Mouse (Mus musculus): ENCODE measurements at regions not wholly inside any gene's neighbourhood (a gene's known extent, or its start where the extent isn't known, plus 50 kb on each side); places are given as distances from the start of the nearest gene placed in this dataset.

DNA sequence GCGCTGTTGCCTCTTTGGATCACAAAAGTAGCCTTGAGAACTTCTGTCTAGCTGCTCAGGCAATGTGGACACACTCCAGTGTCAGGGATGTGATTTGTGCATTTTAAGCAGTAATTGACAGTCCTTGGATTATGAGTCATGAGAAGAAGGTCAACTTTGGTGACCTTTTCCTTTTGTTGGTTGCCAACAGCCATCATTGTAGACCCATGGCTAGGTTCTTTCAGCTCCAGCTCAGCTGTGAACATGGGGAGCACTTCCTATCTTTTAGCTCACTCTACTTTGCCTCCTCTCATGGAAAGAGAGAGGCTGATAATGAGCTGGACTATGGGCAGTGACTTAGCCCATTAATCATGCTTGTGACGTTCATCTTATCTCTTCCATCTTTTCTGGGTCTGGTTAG, 602.8 kb downstream of the Ets1 start:
- Histone ChIP-seq H3K9me3 (ENCODE audit: control insufficient read depth, low read length) (no peaks in the 10 kb centered on the region), H3K27me3 (ENCODE audit: control insufficient read depth, insufficient read depth, low read length) (no peaks in the 10 kb centered on the region), H3K4me3 (ENCODE audit: low read depth, low read length) (no peak overlapping the region), H3K27ac (ENCODE audit: low read depth, low read length) (no peak overlapping the region), H3K36me3 (ENCODE audit: control insufficient read depth, insufficient read depth, low read length) (no peaks in the 10 kb centered on the region), H3K4me1 (ENCODE audit: control insufficient read depth, insufficient read depth, low read length) (0 out of 2 replicates have a peak, but pooled peaks cover under 1% of the 10 kb centered on the region), H3K4me2 (no peak overlapping the region), H3K9ac (ENCODE audit: low read length) (no peak overlapping the region)
- WGBS: 89% methylated on average over 2 of the region's 2 CpGs
- DNase-seq (ENCODE audit: low spot score, missing footprints) (peak; percentile 65), ATAC-seq (ENCODE audit: low FRiP score) (no peak)

DNA sequence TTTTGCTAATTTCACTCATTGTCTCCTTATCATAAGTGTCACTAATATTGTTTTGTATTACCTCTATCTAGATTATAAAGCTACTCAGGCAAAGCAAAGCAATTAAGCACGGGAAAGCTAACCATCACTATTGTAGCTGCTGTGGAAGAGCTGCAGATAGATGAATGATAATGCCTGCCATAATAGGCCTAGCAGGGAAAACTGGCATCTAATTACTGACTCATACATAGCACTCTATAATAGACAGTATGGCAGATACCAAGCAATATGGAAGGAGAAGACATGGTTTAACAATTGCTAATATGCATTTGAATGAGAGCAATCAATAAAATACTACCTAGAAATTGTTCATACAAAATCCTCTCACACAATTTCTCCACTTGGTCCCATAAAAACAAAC, 604.5 kb downstream of the Ets1 start:
- WGBS: 64% methylated on average over 1 of the region's 1 CpGs
- ATAC-seq (ENCODE audit: low FRiP score): no peak
- no peak overlapping the region for H3K9ac ChIP-seq (ENCODE audit: low read length)
- H3K36me3 ChIP-seq (ENCODE audit: control insufficient read depth, insufficient read depth, low read length): no peaks in the 10 kb centered on the region
- H3K9me3 ChIP-seq (ENCODE audit: control insufficient read depth, low read length): no peaks in the 10 kb centered on the region
- H3K4me2 ChIP-seq: no peak overlapping the region
- no peaks in the 10 kb centered on the region for H3K4me1 ChIP-seq (ENCODE audit: control insufficient read depth, insufficient read depth, low read length)
- DNase-seq (ENCODE audit: low spot score, missing footprints): no peak
- no peak overlapping the region for H3K27ac ChIP-seq (ENCODE audit: low read depth, low read length)
- H3K4me3 ChIP-seq (ENCODE audit: low read depth, low read length): no peak overlapping the region
- H3K27me3 ChIP-seq (ENCODE audit: control insufficient read depth, insufficient read depth, low read length): no peaks in the 10 kb centered on the region

DNA sequence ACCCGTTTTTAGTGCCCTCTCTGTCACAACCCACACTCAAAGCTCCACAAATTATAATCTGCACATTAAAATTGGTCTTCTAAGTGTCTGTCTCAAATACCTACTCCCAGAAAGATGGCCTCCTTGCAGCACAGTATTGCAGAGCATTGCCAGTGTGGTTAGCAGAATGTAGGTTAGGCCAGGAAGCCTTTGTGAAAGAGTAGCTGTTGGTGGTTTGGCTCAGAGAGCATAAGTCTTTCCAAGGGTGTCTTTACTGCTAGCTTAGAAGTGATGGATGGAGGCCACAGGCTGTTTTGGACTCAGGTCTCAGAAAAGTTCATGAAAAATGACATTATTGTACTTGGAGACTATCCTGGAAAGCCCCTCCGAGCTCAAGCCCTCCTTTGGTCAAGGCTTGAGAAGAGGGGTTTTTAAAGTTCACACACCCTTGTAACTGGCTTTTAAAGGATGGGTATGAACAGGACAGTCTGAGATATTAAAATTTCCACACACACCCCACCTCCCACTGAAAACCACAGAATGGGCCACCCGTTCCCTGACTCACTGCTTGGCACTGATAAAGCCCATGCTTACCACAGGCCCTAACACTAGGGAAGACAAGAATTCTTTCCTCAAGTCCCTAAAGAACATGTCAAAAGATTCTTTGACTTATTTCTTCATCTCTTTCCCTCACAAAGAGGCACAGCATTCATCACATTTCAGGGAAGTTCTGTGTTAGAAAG, 605.1 kb downstream of the Ets1 start:
- H3K27me3 ChIP-seq (ENCODE audit: control insufficient read depth, insufficient read depth, low read length): no peaks in the 10 kb centered on the region
- no peak overlapping the region for H3K27ac ChIP-seq (ENCODE audit: low read depth, low read length)
- WGBS: 91% methylated on average over 3 of the region's 3 CpGs
- no peak overlapping the region for H3K9ac ChIP-seq (ENCODE audit: low read length)
- no peak for ATAC-seq (ENCODE audit: low FRiP score)
- H3K4me1 ChIP-seq (ENCODE audit: control insufficient read depth, insufficient read depth, low read length): no peaks in the 10 kb centered on the region
- H3K4me3 ChIP-seq (ENCODE audit: low read depth, low read length): no peak overlapping the region
- no peaks in the 10 kb centered on the region for H3K9me3 ChIP-seq (ENCODE audit: control insufficient read depth, low read length)
- H3K4me2 ChIP-seq: no peak overlapping the region
- DNase-seq (ENCODE audit: low spot score, missing footprints): no peak
- H3K36me3 ChIP-seq (ENCODE audit: control insufficient read depth, insufficient read depth, low read length): no peaks in the 10 kb centered on the region

DNA sequence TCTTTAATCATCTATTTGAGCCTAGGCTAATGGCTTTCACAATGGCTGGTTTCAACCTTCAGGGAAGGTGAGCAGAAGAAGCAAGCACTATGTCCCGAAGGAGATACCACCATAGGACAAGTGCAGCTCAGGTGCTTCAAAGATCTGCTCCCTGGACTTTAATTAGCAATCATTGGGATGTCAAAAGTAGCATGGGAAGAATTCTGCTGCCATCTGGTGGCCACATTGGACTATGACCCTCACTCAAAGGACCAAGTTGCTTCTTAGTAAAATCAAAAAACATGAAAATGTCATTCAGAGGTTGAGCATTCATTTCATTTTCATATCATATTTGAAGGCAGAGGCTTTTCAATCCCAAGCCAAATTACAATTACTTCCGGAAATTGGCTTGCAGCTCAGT, 610.9 kb downstream of the Ets1 start:
- Histone ChIP-seq H3K27ac (ENCODE audit: low read depth, low read length) (no peak overlapping the region), H3K36me3 (ENCODE audit: control insufficient read depth, insufficient read depth, low read length) (no peaks in the 10 kb centered on the region), H3K4me3 (ENCODE audit: low read depth, low read length) (no peak overlapping the region), H3K27me3 (ENCODE audit: control insufficient read depth, insufficient read depth, low read length) (no peaks in the 10 kb centered on the region), H3K9ac (ENCODE audit: low read length) (no peak overlapping the region), H3K4me1 (ENCODE audit: control insufficient read depth, insufficient read depth, low read length) (no peaks in the 10 kb centered on the region), H3K4me2 (no peak overlapping the region), H3K9me3 (ENCODE audit: control insufficient read depth, low read length) (no peaks in the 10 kb centered on the region)
- DNase-seq (ENCODE audit: low spot score, missing footprints): no peak
- no peak for ATAC-seq (ENCODE audit: low FRiP score)
- 43% methylated on average over 2 of the region's 2 CpGs for WGBS

DNA sequence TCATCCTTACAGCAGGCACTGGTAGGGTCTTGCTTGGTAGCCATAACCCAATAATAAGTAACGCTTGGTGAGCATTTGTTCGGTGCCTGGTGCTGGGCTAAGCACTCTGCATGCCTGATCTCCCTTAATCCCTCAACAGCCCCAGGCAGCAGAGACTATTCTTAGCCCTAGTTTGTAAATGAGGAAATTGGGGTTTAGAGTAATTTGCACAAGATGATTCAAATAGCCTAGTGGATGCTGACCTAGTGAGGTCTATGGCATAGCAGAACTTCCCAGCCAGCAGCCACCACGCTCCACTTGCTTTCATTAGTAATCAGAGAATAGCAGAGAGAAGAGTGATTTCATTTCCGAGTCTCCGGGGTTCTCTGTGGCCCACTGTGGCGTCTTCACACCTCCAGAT, 622.2 kb downstream of the Ets1 start:
- no peak overlapping the region for H3K4me3 ChIP-seq (ENCODE audit: low read depth, low read length)
- no peaks in the 10 kb centered on the region for H3K27me3 ChIP-seq (ENCODE audit: control insufficient read depth, insufficient read depth, low read length)
- H3K9ac ChIP-seq (ENCODE audit: low read length): no peak overlapping the region
- no peak overlapping the region for H3K27ac ChIP-seq (ENCODE audit: low read depth, low read length)
- H3K36me3 ChIP-seq (ENCODE audit: control insufficient read depth, insufficient read depth, low read length): no peaks in the 10 kb centered on the region
- ATAC-seq (ENCODE audit: low FRiP score) (no peak), DNase-seq (ENCODE audit: low spot score, missing footprints) (no peak)
- 31% methylated on average over 6 of the region's 6 CpGs for WGBS
- no peaks in the 10 kb centered on the region for H3K9me3 ChIP-seq (ENCODE audit: control insufficient read depth, low read length)
- no peak overlapping the region for H3K4me2 ChIP-seq
- no peaks in the 10 kb centered on the region for H3K4me1 ChIP-seq (ENCODE audit: control insufficient read depth, insufficient read depth, low read length)

DNA sequence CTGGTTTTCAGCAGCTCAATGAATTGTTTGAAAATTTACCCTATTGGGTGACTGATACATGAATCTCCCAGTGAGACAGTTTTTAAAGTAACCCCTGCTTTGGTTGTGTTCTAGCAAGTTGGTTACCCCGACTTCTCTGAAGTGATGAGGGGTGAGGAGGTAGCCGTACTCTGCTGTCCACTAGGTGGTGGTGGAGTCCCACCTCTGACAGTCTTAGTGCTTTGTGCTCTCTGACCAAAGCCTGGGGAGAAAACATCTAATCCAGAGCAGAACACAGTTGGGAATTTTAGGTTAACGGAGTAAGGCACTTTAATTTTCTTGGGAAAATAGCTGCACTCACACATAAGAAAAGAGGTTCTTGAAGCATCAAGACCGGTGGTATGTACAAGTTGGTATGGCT, 624.1 kb downstream of the Ets1 start:
- Histone ChIP-seq H3K36me3 (ENCODE audit: control insufficient read depth, insufficient read depth, low read length) (no peaks in the 10 kb centered on the region), H3K27me3 (ENCODE audit: control insufficient read depth, insufficient read depth, low read length) (no peaks in the 10 kb centered on the region), H3K4me2 (no peak overlapping the region), H3K4me1 (ENCODE audit: control insufficient read depth, insufficient read depth, low read length) (no peaks in the 10 kb centered on the region), H3K9me3 (ENCODE audit: control insufficient read depth, low read length) (no peaks in the 10 kb centered on the region), H3K9ac (ENCODE audit: low read length) (no peak overlapping the region), H3K4me3 (ENCODE audit: low read depth, low read length) (no peak overlapping the region), H3K27ac (ENCODE audit: low read depth, low read length) (no peak overlapping the region)
- ATAC-seq (ENCODE audit: low FRiP score) (peak; percentile 82), DNase-seq (ENCODE audit: low spot score, missing footprints) (peak; percentile 91)
- WGBS: 34% methylated on average over 4 of the region's 4 CpGs

DNA sequence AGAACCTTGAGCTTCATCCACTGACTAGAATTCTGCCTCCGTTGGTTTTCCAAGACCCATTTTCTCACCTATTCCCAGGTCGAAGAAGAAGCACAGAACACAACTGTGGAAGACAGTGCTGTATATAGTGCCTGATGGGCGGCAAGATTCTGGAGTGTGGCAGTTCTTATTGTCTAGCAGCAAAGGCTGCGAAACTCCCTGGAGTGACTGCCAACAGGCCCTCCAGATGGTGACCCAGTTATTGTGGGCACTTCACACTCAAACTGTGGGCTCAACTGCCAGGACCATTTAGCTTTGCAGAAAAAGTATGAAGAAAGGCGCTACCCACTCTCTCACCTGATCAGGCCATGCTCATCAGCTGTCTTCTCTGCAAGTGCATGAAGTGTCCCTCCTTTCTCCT, 653.4 kb downstream of the Ets1 start:
- no peaks in the 10 kb centered on the region for H3K4me1 ChIP-seq (ENCODE audit: control insufficient read depth, insufficient read depth, low read length)
- H3K4me2 ChIP-seq: no peak overlapping the region
- DNase-seq (ENCODE audit: low spot score, missing footprints) (no peak), ATAC-seq (ENCODE audit: low FRiP score) (no peak)
- H3K27ac ChIP-seq (ENCODE audit: low read depth, low read length): no peak overlapping the region
- H3K9me3 ChIP-seq (ENCODE audit: control insufficient read depth, low read length): no peaks in the 10 kb centered on the region
- H3K27me3 ChIP-seq (ENCODE audit: control insufficient read depth, insufficient read depth, low read length): no peaks in the 10 kb centered on the region
- H3K4me3 ChIP-seq (ENCODE audit: low read depth, low read length): no peak overlapping the region
- H3K36me3 ChIP-seq (ENCODE audit: control insufficient read depth, insufficient read depth, low read length): no peaks in the 10 kb centered on the region
- WGBS: 77% methylated on average over 5 of the region's 5 CpGs
- H3K9ac ChIP-seq (ENCODE audit: low read length): no peak overlapping the region

DNA sequence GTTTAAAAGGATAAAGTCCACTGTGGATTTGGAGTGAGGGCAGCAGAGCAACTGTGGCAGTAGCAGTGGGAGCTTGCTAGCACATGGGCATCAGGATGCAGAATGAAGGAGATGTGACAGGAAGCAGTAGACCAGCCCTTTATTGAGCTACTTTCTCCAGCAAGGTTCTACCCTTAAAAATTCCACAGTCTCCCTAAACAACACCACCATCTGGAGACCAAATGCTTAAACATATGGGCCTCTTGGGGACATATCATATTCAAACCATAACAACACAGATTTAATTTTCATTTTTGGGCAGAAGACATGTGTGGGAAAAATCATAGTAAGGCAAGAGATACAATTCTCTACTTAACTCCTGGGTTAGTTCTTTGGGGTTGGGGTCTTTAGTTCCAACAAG, 656.1 kb downstream of the Ets1 start:
- no peak overlapping the region for H3K4me2 ChIP-seq
- ATAC-seq (ENCODE audit: low FRiP score) (no peak), DNase-seq (ENCODE audit: low spot score, missing footprints) (no peak)
- H3K9ac ChIP-seq (ENCODE audit: low read length): no peak overlapping the region
- no peaks in the 10 kb centered on the region for H3K4me1 ChIP-seq (ENCODE audit: control insufficient read depth, insufficient read depth, low read length)
- H3K36me3 ChIP-seq (ENCODE audit: control insufficient read depth, insufficient read depth, low read length): no peaks in the 10 kb centered on the region
- H3K9me3 ChIP-seq (ENCODE audit: control insufficient read depth, low read length): no peaks in the 10 kb centered on the region
- no peak overlapping the region for H3K4me3 ChIP-seq (ENCODE audit: low read depth, low read length)
- H3K27me3 ChIP-seq (ENCODE audit: control insufficient read depth, insufficient read depth, low read length): no peaks in the 10 kb centered on the region
- H3K27ac ChIP-seq (ENCODE audit: low read depth, low read length): no peak overlapping the region

DNA sequence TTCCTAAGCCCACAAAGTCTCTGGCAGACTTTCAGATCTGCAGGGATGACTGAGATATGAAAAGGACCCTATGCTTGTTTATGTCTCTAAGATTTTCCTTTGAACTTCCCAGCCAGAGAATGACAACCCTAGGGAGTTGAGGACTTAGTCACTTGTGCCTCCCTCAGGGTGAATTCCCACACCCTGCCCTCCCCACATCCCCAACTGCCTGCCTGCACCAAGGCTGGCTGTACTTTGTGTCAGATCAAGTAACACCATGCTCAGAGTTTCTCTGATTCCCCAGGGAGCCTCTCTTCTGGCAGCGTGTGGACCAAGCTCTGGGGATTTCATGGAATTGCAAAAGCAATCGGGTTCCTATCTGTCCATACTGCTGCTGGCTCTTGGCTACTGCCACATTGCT, 659.9 kb downstream of the Ets1 start:
- DNase-seq (ENCODE audit: low spot score, missing footprints) (no peak), ATAC-seq (ENCODE audit: low FRiP score) (no peak)
- Histone ChIP-seq H3K4me1 (ENCODE audit: control insufficient read depth, insufficient read depth, low read length) (no peaks in the 10 kb centered on the region), H3K36me3 (ENCODE audit: control insufficient read depth, insufficient read depth, low read length) (no peaks in the 10 kb centered on the region), H3K4me2 (no peak overlapping the region), H3K9ac (ENCODE audit: low read length) (no peak overlapping the region), H3K27ac (ENCODE audit: low read depth, low read length) (no peak overlapping the region), H3K27me3 (ENCODE audit: control insufficient read depth, insufficient read depth, low read length) (no peaks in the 10 kb centered on the region), H3K9me3 (ENCODE audit: control insufficient read depth, low read length) (no peaks in the 10 kb centered on the region), H3K4me3 (ENCODE audit: low read depth, low read length) (no peak overlapping the region)
- 44% methylated on average over 2 of the region's 2 CpGs for WGBS
